Mouse (Mus musculus) lung, adult 2 months (tissue): Measurements from ENCODE around the gene Olfr8. TPM values are rescaled to one million over a fixed set of nuclear protein-coding genes. Genes with fewer than 3 reads are reported as not detected.
"Not testable (repeated sequence)": the region's sequence is repeated elsewhere in the genome, so short reads cannot be mapped to it uniquely, and the experiment has no call there.

Source experiments
- DNase-seq: peaks from one replicate; pipeline ENCODE4 v3.0.0; 2022
- H3K4me1 ChIP-seq: fragments of 200-500 bp; 2 replicates; pipeline ENCODE4 v1.6.1; 2011; ENCODE audit warnings: low read length; ENCODE audit not compliant: control insufficient read depth, insufficient read depth
- H3K4me3 ChIP-seq: fragments of 200-500 bp; replicated peaks from 2 replicates; pipeline ENCODE3; 2011; ENCODE audit warnings: low read depth, mild to moderate bottlenecking, control low read depth, low read length; ENCODE audit errors: extremely low read depth
- CTCF ChIP-seq: fragments of 200-500 bp; IDR thresholded peaks from 2 replicates; pipeline ENCODE4 v1.5.1; 2011; ENCODE audit warnings: mild to moderate bottlenecking, low read length, control low read depth; ENCODE audit not compliant: insufficient read depth
- POLR2A ChIP-seq: fragments of 200-500 bp; IDR thresholded peaks from 2 replicates; pipeline ENCODE4 v1.6.1; 2011; ENCODE audit warnings: low read depth, mild to moderate bottlenecking, control low read depth, low read length, borderline replicate concordance; ENCODE audit errors: extremely low read depth
- WGBS: fragments of 180-500 bp; shearing (Covaris S2); methylation state at CpG from one replicate; pipeline ENCODE4 v1.1.7; 2018; 5-methylcytosine and 5-hydroxymethylcytosine counted together
- polyA plus RNA-seq: library from polyadenylated mRNA; depleted of rRNA; stranded (reverse); fragments of >200 nt; gene quantifications from 2 replicates; pipeline ENCODE4 v1.2.3, GENCODE M21; 2012; rRNA removed

Olfr8 gene
- polyA plus RNA-seq = not detected in 2 replicates

GRCm38 (mm10) chr10:78950336-78950735, at the start of gene Olfr8:
Olfr8 (plus strand) TSS chr10:78950636.
- WGBS = 79% methylated on average over 1 of the region's 1 CpGs
- DNase-seq, H3K4me3 ChIP-seq, H3K4me1 ChIP-seq: not testable (repeated sequence)

- H3K4me3 ChIP-seq, H3K4me1 ChIP-seq, DNase-seq: not testable (repeated sequence)
- WGBS = 67% methylated on average over 1 of the region's 1 CpGs
Observed at GRCm38 (mm10) chr10:78912871-78913270, 37.6 kb upstream of the Olfr8 start, which contains the start of gene Olfr1354. Olfr1354 (plus strand) TSS chr10:78913171.

DNA sequence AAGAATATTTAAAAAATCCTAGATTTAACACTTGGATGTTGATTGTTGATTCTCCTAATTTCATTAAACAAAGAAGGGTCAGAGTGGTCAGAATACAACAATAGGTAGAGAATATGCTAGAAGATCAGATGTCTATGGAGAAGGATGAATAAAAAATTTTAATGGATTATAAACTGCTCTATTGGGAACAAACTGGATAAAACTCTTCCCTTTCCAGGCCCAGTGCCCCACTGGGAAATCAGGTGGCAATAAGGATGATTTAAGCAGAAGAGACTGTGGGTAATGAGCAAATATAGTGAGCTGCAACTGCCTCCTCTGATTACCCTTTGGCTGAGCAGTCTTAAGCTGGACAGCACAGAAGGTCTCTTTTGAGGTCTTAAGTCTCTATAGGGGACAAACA, 12.6 kb downstream of the Olfr8 start, which contains the start of gene Olfr1353:
Gene Olfr1353, plus strand, starts transcription at position 301 of the 400 bp plus-strand sequence.
- not testable (repeated sequence) for DNase-seq

GRCm38 (mm10) chr10:78980750-78981149, 30.3 kb downstream of the Olfr8 start, which contains the start of gene Olfr1352:
Olfr1352 (plus strand) TSS chr10:78981050.
- Histone ChIP-seq H3K4me1 (no peaks in the 10 kb centered on the region), H3K4me3 (no peak within 1 kb of the TSS)
- no peak for DNase-seq
- TF ChIP-seq POLR2A (no peak), CTCF (no peak)

More for the DNA sequence above, 12.6 kb downstream of the Olfr8 start, which contains the start of gene Olfr1353:
- H3K4me3 ChIP-seq, H3K4me1 ChIP-seq: not testable (repeated sequence)

Other genes starting within 250 kb of the Olfr8 start
- 0.05 and 3.6 TPM in 2 replicates for gene Casp14, start 232.3 kb upstream of the Olfr8 start, polyA plus RNA-seq
- gene Ccdc105, start 197.6 kb upstream of the Olfr8 start, polyA plus RNA-seq = not detected in 2 replicates
- gene Slc1a6, start 170.1 kb upstream of the Olfr8 start, polyA plus RNA-seq = 0.25 and 0.50 TPM in 2 replicates
- not detected in 2 replicates for gene Olfr1356, start 98.5 kb upstream of the Olfr8 start, polyA plus RNA-seq
- not detected in 2 replicates for gene Olfr1355, start 75.1 kb upstream of the Olfr8 start, polyA plus RNA-seq
- gene Olfr1354, start 37.5 kb upstream of the Olfr8 start, polyA plus RNA-seq = not detected in 2 replicates
- not detected in 2 replicates for gene Olfr1353, start 12.7 kb downstream of the Olfr8 start, polyA plus RNA-seq
- gene Olfr1352, start 30.4 kb downstream of the Olfr8 start, polyA plus RNA-seq = not detected in 2 replicates
- gene Olfr1351, start 61.8 kb downstream of the Olfr8 start, polyA plus RNA-seq = not detected in 2 replicates
- gene Olfr57, start 78.1 kb downstream of the Olfr8 start, polyA plus RNA-seq = not detected in 2 replicates
- 1.2 and 2.9 TPM in 2 replicates for gene 2610008E11Rik, start 147.0 kb downstream of the Olfr8 start, polyA plus RNA-seq
- gene Vmn2r80, start 198.1 kb downstream of the Olfr8 start, polyA plus RNA-seq = not detected in 2 replicates